Mouse (Mus musculus): Measurements from ENCODE around the gene Cacnb3. TPM values are rescaled to one million over a fixed set of nuclear protein-coding genes. Genes with fewer than 3 reads are reported as not detected.

Gene Cacnb3
- polyA plus RNA-seq, 1 experiment from 2014 or later = 0.84 TPM

- Histone ChIP-seq H3K27me3 (ENCODE audit: control insufficient read depth, insufficient read depth, low read depth, low read length) (peaks cover 3% of the 10 kb centered on the region; the same call in 1 of the 2 replicates), H3K4me2 (ENCODE audit: low read depth, low read length) (no peak overlapping the region), H3K9me3 (replicated peaks; ENCODE audit: control insufficient read depth, low read length) (no peaks in the 10 kb centered on the region), H3K36me3 (ENCODE audit: control insufficient read depth, insufficient read depth) (no peaks in the 10 kb centered on the region), H3K9ac (ENCODE audit: low read depth, low read length) (no peak overlapping the region), H3K27ac (ENCODE audit: low read length) (no peak overlapping the region), H3K4me1 (ENCODE audit: control insufficient read depth, low read depth, low read length) (peaks cover 21% of the 10 kb centered on the region), H3K4me3 (ENCODE audit: low read depth, low read length) (no peak overlapping the region)
- 61% methylated on average over 6 of the region's 6 CpGs for WGBS (ENCODE audit: insufficient replicate concordance)
- ATAC-seq (ENCODE audit: low read depth) = no peak
These were observed 15.7 kb upstream of the Cacnb3 start for GRCm38 (mm10) chr15:98614971-98615370.

- no peak overlapping the region for H3K27ac ChIP-seq (ENCODE audit: low read length)
- 63% methylated on average over 6 of the region's 6 CpGs for WGBS (ENCODE audit: insufficient replicate concordance)
- H3K4me3 ChIP-seq (ENCODE audit: low read depth, low read length) = no peak overlapping the region
These were observed 14.9 kb upstream of the Cacnb3 start for GRCm38 (mm10) chr15:98615751-98616150.

GRCm38 (mm10) chr15:98616362-98617175 is 14.1 kb upstream of the Cacnb3 start:
- WGBS (ENCODE audit: insufficient replicate concordance) = 46% methylated on average over 20 of the region's 20 CpGs
- Histone ChIP-seq H3K4me2 (ENCODE audit: low read depth, low read length) (peak overlapping the region; percentile 42; the same call in 1 of the 2 replicates), H3K4me1 (ENCODE audit: control insufficient read depth, low read depth, low read length) (peaks cover 13% of the 10 kb centered on the region), H3K27ac (ENCODE audit: low read length) (no peak overlapping the region), H3K4me3 (ENCODE audit: low read depth, low read length) (no peak overlapping the region), H3K9ac (ENCODE audit: low read depth, low read length) (no peak overlapping the region), H3K9me3 (replicated peaks; ENCODE audit: control insufficient read depth, low read length) (no peaks in the 10 kb centered on the region), H3K27me3 (ENCODE audit: control insufficient read depth, insufficient read depth, low read depth, low read length) (peaks cover 13% of the 10 kb centered on the region; the same call in 1 of the 2 replicates), H3K36me3 (ENCODE audit: control insufficient read depth, insufficient read depth) (no peaks in the 10 kb centered on the region)
- ATAC-seq (ENCODE audit: low read depth) = 0 out of 2 replicates have a peak, but pooled peaks have one; percentile 5

More at GRCm38 (mm10) chr15:98615751-98616150, 14.9 kb upstream of the Cacnb3 start:
- no peak overlapping the region for H3K9ac ChIP-seq (ENCODE audit: low read depth, low read length)
- peaks cover 14% of the 10 kb centered on the region for H3K4me1 ChIP-seq (ENCODE audit: control insufficient read depth, low read depth, low read length)
- H3K36me3 ChIP-seq (ENCODE audit: control insufficient read depth, insufficient read depth) = no peaks in the 10 kb centered on the region
- peaks cover 11% of the 10 kb centered on the region; the same call in 1 of the 2 replicates for H3K27me3 ChIP-seq (ENCODE audit: control insufficient read depth, insufficient read depth, low read depth, low read length)
- H3K4me2 ChIP-seq (ENCODE audit: low read depth, low read length) = no peak overlapping the region
- no peaks in the 10 kb centered on the region for H3K9me3 ChIP-seq (replicated peaks; ENCODE audit: control insufficient read depth, low read length)
- ATAC-seq (ENCODE audit: low read depth) = no peak

GRCm38 (mm10) chr15:98617176-98617537 is 13.5 kb upstream of the Cacnb3 start:
- Histone ChIP-seq H3K9ac (ENCODE audit: low read depth, low read length) (no peak overlapping the region), H3K36me3 (ENCODE audit: control insufficient read depth, insufficient read depth) (no peaks in the 10 kb centered on the region), H3K9me3 (replicated peaks; ENCODE audit: control insufficient read depth, low read length) (no peaks in the 10 kb centered on the region), H3K4me3 (ENCODE audit: low read depth, low read length) (no peak overlapping the region), H3K4me2 (ENCODE audit: low read depth, low read length) (peak overlapping the region; percentile 42; the same call in 1 of the 2 replicates), H3K27ac (ENCODE audit: low read length) (no peak overlapping the region), H3K4me1 (ENCODE audit: control insufficient read depth, low read depth, low read length) (peaks cover 13% of the 10 kb centered on the region), H3K27me3 (ENCODE audit: control insufficient read depth, insufficient read depth, low read depth, low read length) (peaks cover 17% of the 10 kb centered on the region)
- WGBS (ENCODE audit: insufficient replicate concordance) = under 1% methylated on average over 12 of the region's 12 CpGs
- 0 out of 2 replicates have a peak, but pooled peaks have one; percentile 17 for ATAC-seq (ENCODE audit: low read depth)

GRCm38 (mm10) chr15:98622199-98622598 is 8.4 kb upstream of the Cacnb3 start:
- Histone ChIP-seq H3K27ac (ENCODE audit: low read length) (no peak overlapping the region), H3K4me1 (ENCODE audit: control insufficient read depth, low read depth, low read length) (peaks cover 3% of the 10 kb centered on the region), H3K4me2 (ENCODE audit: low read depth, low read length) (no peak overlapping the region), H3K36me3 (ENCODE audit: control insufficient read depth, insufficient read depth) (no peaks in the 10 kb centered on the region), H3K27me3 (ENCODE audit: control insufficient read depth, insufficient read depth, low read depth, low read length) (peaks cover 42% of the 10 kb centered on the region), H3K9ac (ENCODE audit: low read depth, low read length) (no peak overlapping the region), H3K4me3 (ENCODE audit: low read depth, low read length) (no peak overlapping the region), H3K9me3 (replicated peaks; ENCODE audit: control insufficient read depth, low read length) (0 out of 2 replicates have a peak, but pooled peaks cover 2% of the 10 kb centered on the region)
- no peak for ATAC-seq (ENCODE audit: low read depth)
- 6% methylated on average over 7 of the region's 7 CpGs for WGBS (ENCODE audit: insufficient replicate concordance)

GRCm38 (mm10) chr15:98622721-98623120 is 7.9 kb upstream of the Cacnb3 start:
- no peak overlapping the region for H3K4me3 ChIP-seq (ENCODE audit: low read depth, low read length)
- ATAC-seq (ENCODE audit: low read depth) = no peak
- no peaks in the 10 kb centered on the region for H3K36me3 ChIP-seq (ENCODE audit: control insufficient read depth, insufficient read depth)
- peaks cover 43% of the 10 kb centered on the region for H3K27me3 ChIP-seq (ENCODE audit: control insufficient read depth, insufficient read depth, low read depth, low read length)
- whole genome bisulfite sequencing (ENCODE audit: insufficient replicate concordance) = 22% methylated on average over 6 of the region's 6 CpGs
- no peak overlapping the region for H3K27ac ChIP-seq (ENCODE audit: low read length)
- no peaks in the 10 kb centered on the region for H3K4me1 ChIP-seq (ENCODE audit: control insufficient read depth, low read depth, low read length)
- H3K4me2 ChIP-seq (ENCODE audit: low read depth, low read length) = no peak overlapping the region
- H3K9me3 ChIP-seq (replicated peaks; ENCODE audit: control insufficient read depth, low read length) = 0 out of 2 replicates have a peak, but pooled peaks cover 2% of the 10 kb centered on the region
- no peak overlapping the region for H3K9ac ChIP-seq (ENCODE audit: low read depth, low read length)

- no peaks in the 10 kb centered on the region for H3K36me3 ChIP-seq (ENCODE audit: control insufficient read depth, insufficient read depth)
- 0 out of 2 replicates have a peak, but pooled peaks cover 2% of the 10 kb centered on the region for H3K9me3 ChIP-seq (replicated peaks; ENCODE audit: control insufficient read depth, low read length)
- no peak overlapping the region for H3K4me2 ChIP-seq (ENCODE audit: low read depth, low read length)
- H3K27me3 ChIP-seq (ENCODE audit: control insufficient read depth, insufficient read depth, low read depth, low read length) = peaks cover 49% of the 10 kb centered on the region
- no peak overlapping the region for H3K27ac ChIP-seq (ENCODE audit: low read length)
- ATAC-seq (ENCODE audit: low read depth) = no peak
- H3K4me3 ChIP-seq (ENCODE audit: low read depth, low read length) = no peak overlapping the region
- no peak overlapping the region for H3K9ac ChIP-seq (ENCODE audit: low read depth, low read length)
- WGBS (ENCODE audit: insufficient replicate concordance) = 32% methylated on average over 5 of the region's 5 CpGs
- H3K4me1 ChIP-seq (ENCODE audit: control insufficient read depth, low read depth, low read length) = no peaks in the 10 kb centered on the region
These were observed 7.2 kb upstream of the Cacnb3 start for GRCm38 (mm10) chr15:98623361-98623821.

- Histone ChIP-seq H3K4me3 (ENCODE audit: low read depth, low read length) (no peak overlapping the region), H3K27ac (ENCODE audit: low read length) (no peak overlapping the region), H3K27me3 (ENCODE audit: control insufficient read depth, insufficient read depth, low read depth, low read length) (peaks cover 67% of the 10 kb centered on the region), H3K9ac (ENCODE audit: low read depth, low read length) (no peak overlapping the region), H3K36me3 (ENCODE audit: control insufficient read depth, insufficient read depth) (no peaks in the 10 kb centered on the region), H3K4me1 (ENCODE audit: control insufficient read depth, low read depth, low read length) (peaks cover 2% of the 10 kb centered on the region; the same call in 1 of the 2 replicates), H3K4me2 (ENCODE audit: low read depth, low read length) (no peak overlapping the region), H3K9me3 (replicated peaks; ENCODE audit: control insufficient read depth, low read length) (0 out of 2 replicates have a peak, but pooled peaks cover 2% of the 10 kb centered on the region)
- no peak for ATAC-seq (ENCODE audit: low read depth)
- WGBS (ENCODE audit: insufficient replicate concordance) = 25% methylated on average over 8 of the region's 8 CpGs
These were observed 4.6 kb upstream of the Cacnb3 start for GRCm38 (mm10) chr15:98626078-98626477.
